Mouse (Mus musculus): Measurements from ENCODE around the gene Zfp385a.

GRCm38 (mm10) chr15:103298861-103299616 lies 40.9 kb downstream of the Zfp385a start:
- TF ChIP-seq POLR2A (IDR thresholded peaks at IDR 0.05; ENCODE audit: borderline replicate concordance, extremely low read depth, low read depth, low read length) (no peak), CTCF (IDR thresholded peaks at IDR 0.05; ENCODE audit: insufficient read depth, low read length) (no peak)
